Mouse (Mus musculus) gastrocnemius, adult 8-10 months (tissue): ENCODE measurements at regions not wholly inside any gene's neighbourhood (a gene's known extent, or its start where the extent isn't known, plus 50 kb on each side); places are given as distances from the start of the nearest gene placed in this dataset.

Experiments used
- DNase-seq, 2 experiments: peaks; one replicate each; pipeline ENCODE4 v3.0.0; 2022; ENCODE audit warnings: low spot score in 2 of 2

- no peak for DNase-seq
Measured at GRCm38 (mm10) chr3:37977453-37977852, 253.2 kb upstream of the Gm5148 start.

GRCm38 (mm10) chr3:37976566-37976965, 252.3 kb upstream of the Gm5148 start:
- DNase-seq: peak; percentile 82 to 86

GRCm38 (mm10) chr3:37975194-37975756, 251.0 kb upstream of the Gm5148 start:
- DNase-seq: no peak

GRCm38 (mm10) chr3:37972931-37973330, 248.6 kb upstream of the Gm5148 start:
- no peak for DNase-seq

- no peak for DNase-seq
Measured at GRCm38 (mm10) chr3:37971240-37971639, 246.9 kb upstream of the Gm5148 start.

GRCm38 (mm10) chr3:37968654-37969053, 244.4 kb upstream of the Gm5148 start:
- DNase-seq: no peak

- no peak for DNase-seq
Measured at GRCm38 (mm10) chr3:37965221-37965620, 240.9 kb upstream of the Gm5148 start.

- no peak for DNase-seq
Measured at GRCm38 (mm10) chr3:37964083-37964482, 239.8 kb upstream of the Gm5148 start.

- DNase-seq: no peak
Measured at GRCm38 (mm10) chr3:37962811-37963210, 238.5 kb upstream of the Gm5148 start.

- no peak for DNase-seq
Measured at GRCm38 (mm10) chr3:37962043-37962810, 237.9 kb upstream of the Gm5148 start.

GRCm38 (mm10) chr3:37958361-37958978, 234.2 kb upstream of the Gm5148 start:
- no peak for DNase-seq

GRCm38 (mm10) chr3:37956543-37956942, 232.3 kb upstream of the Gm5148 start:
- no peak for DNase-seq

- DNase-seq: no peak
Measured at GRCm38 (mm10) chr3:37952891-37953290, 228.6 kb upstream of the Gm5148 start.

GRCm38 (mm10) chr3:37952251-37952650, 228.0 kb upstream of the Gm5148 start:
- DNase-seq: no peak

GRCm38 (mm10) chr3:37943661-37944060, 219.4 kb upstream of the Gm5148 start:
- DNase-seq: no peak

GRCm38 (mm10) chr3:37940016-37940415, 215.7 kb upstream of the Gm5148 start:
- DNase-seq: no peak

- DNase-seq: no peak
Measured at GRCm38 (mm10) chr3:37938870-37939269, 214.6 kb upstream of the Gm5148 start.

GRCm38 (mm10) chr3:37938284-37938596, 213.9 kb upstream of the Gm5148 start:
- DNase-seq: no peak

GRCm38 (mm10) chr3:37937381-37938283, 213.3 kb upstream of the Gm5148 start:
- peak in 1 of 2 experiments; percentile 25 for DNase-seq

- DNase-seq: no peak
Measured at GRCm38 (mm10) chr3:37936251-37936931, 212.1 kb upstream of the Gm5148 start.
